Mouse (Mus musculus) ES-Bruce4 (cell line): Measurements from ENCODE around the gene Pgbd5.

ENCODE experiments used
- CTCF ChIP-seq: IDR thresholded peaks from one replicate; pipeline ENCODE4 v1.8.1; 2011; ENCODE audit warnings: low read depth, low read length
- EP300 ChIP-seq: IDR thresholded peaks from 2 replicates; pipeline ENCODE4 v1.6.1; 2011; ENCODE audit warnings: low read depth, low read length; ENCODE audit not compliant: insufficient read depth
- POLR2A ChIP-seq: IDR thresholded peaks from one replicate; pipeline ENCODE4 v1.8.1; 2011; ENCODE audit warnings: low read length; ENCODE audit not compliant: insufficient read depth

- TF ChIP-seq CTCF (no peak), POLR2A (no peak), EP300 (no peak)
These were observed 64.3 kb downstream of the Pgbd5 start for GRCm38 (mm10) chr8:124375168-124375567.
